Mouse (Mus musculus): ENCODE data around the gene Cnot6.

DNA sequence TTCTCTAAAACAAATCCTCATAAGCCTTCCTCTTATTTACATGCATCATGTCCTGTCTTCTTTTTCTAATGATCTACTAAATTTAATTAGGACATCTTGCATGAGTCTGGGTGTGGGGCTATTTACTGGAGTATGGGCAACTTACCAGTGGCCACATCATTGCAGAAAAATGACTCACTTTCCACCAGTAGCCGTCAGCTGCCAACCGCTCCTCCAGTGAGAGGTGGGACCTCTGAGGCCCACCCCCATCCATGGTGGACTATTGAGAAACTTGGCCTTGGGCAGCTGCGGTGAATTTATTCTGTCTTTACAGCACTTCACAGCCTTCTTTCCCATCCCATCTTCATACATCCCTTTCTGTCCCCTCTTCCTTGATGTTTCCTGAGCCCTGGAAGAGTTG is 45.6 kb upstream of the Cnot6 start:
- no peak for TF ChIP-seq CTCF (IDR thresholded peaks at IDR 0.05)
- no peak for TF ChIP-seq EP300 (IDR thresholded peaks at IDR 0.05)
